Mouse (Mus musculus) embryonic fibroblast, embryonic 13.5 days (primary cell): ENCODE data around the gene Msx2.

Experiments
- CTCF ChIP-seq: IDR thresholded peaks from 2 replicates; pipeline ENCODE4 v1.5.1; 2011; ENCODE audit warnings: mild to moderate bottlenecking, control low read depth, low read length, moderate library complexity, borderline replicate concordance; ENCODE audit not compliant: insufficient read depth
- POLR2A ChIP-seq: IDR thresholded peaks from 2 replicates; pipeline ENCODE4 v1.6.1; 2011; ENCODE audit warnings: low read depth, mild to moderate bottlenecking, control low read depth, low read length, moderate library complexity

- TF ChIP-seq CTCF: no peak
- no peak for TF ChIP-seq POLR2A
These were observed 41.7 kb upstream of the Msx2 start for GRCm38 (mm10) chr13:53514574-53514973.
